Mouse (Mus musculus) v-Abl transformed pro-B cells (cell line): Measurements from ENCODE around the gene Tmem222.

ENCODE experiments used
- in situ Hi-C, 2 experiments: fragments of 400-800 bp; cut with MboI; formaldehyde crosslinking; loops; one replicate each; pipeline ENCODE4 v1.15.1; 2025; ENCODE audit not compliant: unreplicated experiment in 2 of 2

The Tmem222 gene

GRCm38 (mm10) chr4:133277104-133278026 is at the start of gene Tmem222:
Gene Tmem222, minus strand, starts transcription at chr4:133277792.
- in situ Hi-C loops, result no loop called here

- in situ Hi-C loops, result loop anchor here in 1 of 2 experiments (25.0 kb wide), 1 partner anchor 518 kb away; no protein-coding TSS in a partner anchor
Observed at GRCm38 (mm10) chr4:133319667-133320066, 42.1 kb upstream of the Tmem222 start.

GRCm38 (mm10) chr4:133315991-133316390 is 38.4 kb upstream of the Tmem222 start:
- in situ Hi-C loops, result loop anchor here in 1 of 2 experiments (25.0 kb wide), 1 partner anchor 521 kb away; no protein-coding TSS in a partner anchor

DNA sequence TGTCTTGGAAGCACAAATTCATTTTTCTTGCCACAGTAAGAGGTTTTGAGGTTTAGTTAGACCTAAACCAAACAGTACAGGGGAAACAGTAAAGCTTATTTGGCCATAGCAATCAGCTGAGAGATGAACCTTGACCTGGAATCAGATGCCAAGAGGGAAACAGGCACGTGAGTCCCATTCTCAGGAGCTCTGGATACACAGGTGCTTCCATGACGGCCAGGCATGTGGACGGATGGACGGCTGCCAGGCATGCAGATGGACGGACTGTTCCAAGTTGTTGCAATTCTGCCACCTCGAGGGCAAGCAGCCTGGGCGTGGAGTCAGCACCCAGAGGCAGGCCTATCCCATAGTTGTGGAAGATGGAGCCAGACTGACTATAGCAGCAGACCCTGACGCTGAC is 37.3 kb upstream of the Tmem222 start:
- in situ Hi-C loops, result loop anchor here in 1 of 2 experiments (25.0 kb wide), 1 partner anchor 522 kb away; no protein-coding TSS in a partner anchor

DNA sequence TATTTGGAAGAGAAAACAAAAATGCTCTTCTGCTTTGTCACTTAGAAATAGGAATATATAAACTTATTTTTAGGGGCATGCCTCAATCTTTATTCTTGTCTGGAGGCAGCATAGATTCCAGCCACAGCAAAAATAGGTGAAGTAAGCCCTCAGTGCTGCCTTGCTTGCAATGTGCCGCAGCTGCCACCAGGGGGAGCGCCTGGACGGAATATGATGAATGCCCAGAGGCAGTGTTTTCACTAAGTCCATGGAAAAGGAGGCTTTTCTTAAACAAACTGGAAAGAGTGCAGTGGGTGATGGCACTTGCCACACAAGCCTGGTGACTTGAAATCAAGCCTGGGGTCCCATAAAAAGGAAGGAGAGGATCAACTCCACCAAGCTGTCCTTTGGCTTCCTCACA is 32.4 kb upstream of the Tmem222 start:
- in situ Hi-C loops, result loop anchor here (5.0 to 25.0 kb wide), 5 partner anchors 37 to 527 kb away; no protein-coding TSS in a partner anchor

GRCm38 (mm10) chr4:133307331-133307730 is 29.7 kb upstream of the Tmem222 start:
- in situ Hi-C loops, result loop anchor here (5.0 to 25.0 kb wide), 5 partner anchors 40 to 530 kb away; no protein-coding TSS in a partner anchor

GRCm38 (mm10) chr4:133305825-133306224 is 28.2 kb upstream of the Tmem222 start:
- in situ Hi-C loops, result loop anchor here (5.0 to 25.0 kb wide), 5 partner anchors 41 to 531 kb away; no protein-coding TSS in a partner anchor

DNA sequence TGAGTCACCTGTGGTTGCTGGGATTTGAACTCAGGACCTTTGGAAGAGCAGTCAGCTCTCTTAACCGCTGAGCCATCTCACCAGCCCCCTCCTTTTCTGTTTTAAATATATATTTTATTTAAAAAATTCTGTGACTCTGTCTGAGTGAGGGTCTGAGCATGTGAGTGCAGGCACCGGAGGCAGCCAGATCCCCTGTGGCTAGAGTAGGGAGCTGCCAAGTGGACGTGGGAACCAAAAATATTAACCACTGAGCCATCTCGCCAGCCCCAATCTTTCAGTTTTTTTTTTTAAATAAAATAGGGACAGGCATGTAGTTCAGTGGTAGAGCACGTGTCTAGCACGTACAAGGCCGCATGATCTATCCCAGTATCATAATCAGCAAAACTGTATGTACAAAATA is 27.2 kb upstream of the Tmem222 start:
- in situ Hi-C loops, result loop anchor here (5.0 to 25.0 kb wide), 9 partner anchors 43 to 533 kb away; no protein-coding TSS in a partner anchor

DNA sequence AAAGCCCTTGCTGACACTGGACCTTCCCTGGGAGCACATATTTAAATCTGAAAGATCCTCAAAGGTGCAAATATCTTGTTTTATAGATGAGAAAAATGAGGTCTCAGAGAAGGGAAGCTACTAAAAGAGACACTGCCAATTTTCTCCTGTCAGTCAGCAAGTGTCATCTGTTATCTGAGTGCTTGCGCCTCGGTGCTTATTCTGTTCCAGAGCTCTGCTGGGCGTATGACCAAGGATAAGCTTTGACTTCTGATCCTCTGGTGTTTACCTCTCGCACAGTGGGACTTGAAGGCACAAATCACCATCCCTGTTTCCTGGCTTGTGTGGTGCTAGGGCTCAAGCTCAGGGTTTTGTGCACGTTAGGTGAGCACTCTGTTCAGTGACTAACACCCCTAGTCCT is 25.1 kb upstream of the Tmem222 start:
- in situ Hi-C loops, result loop anchor here (5.0 to 25.0 kb wide), 6 partner anchors 85 to 535 kb away; no protein-coding TSS in a partner anchor

- in situ Hi-C loops, result loop anchor here (5.0 to 25.0 kb wide), 6 partner anchors 85 to 535 kb away; no protein-coding TSS in a partner anchor
Observed at GRCm38 (mm10) chr4:133301802-133302201, 24.2 kb upstream of the Tmem222 start.

GRCm38 (mm10) chr4:133300421-133300820 is 22.8 kb upstream of the Tmem222 start:
- in situ Hi-C loops, result loop anchor here (5.0 to 25.0 kb wide), 6 partner anchors 83 to 537 kb away; no protein-coding TSS in a partner anchor

GRCm38 (mm10) chr4:133299701-133300100 is 22.1 kb upstream of the Tmem222 start:
- in situ Hi-C loops, result loop anchor here (5.0 to 25.0 kb wide), 6 partner anchors 82 to 538 kb away; no protein-coding TSS in a partner anchor

- in situ Hi-C loops, result loop anchor here in 1 of 2 experiments (5.0 kb wide), 1 partner anchor 81 kb away; no protein-coding TSS in a partner anchor
Observed at GRCm38 (mm10) chr4:133298516-133299365, 21.1 kb upstream of the Tmem222 start.

DNA sequence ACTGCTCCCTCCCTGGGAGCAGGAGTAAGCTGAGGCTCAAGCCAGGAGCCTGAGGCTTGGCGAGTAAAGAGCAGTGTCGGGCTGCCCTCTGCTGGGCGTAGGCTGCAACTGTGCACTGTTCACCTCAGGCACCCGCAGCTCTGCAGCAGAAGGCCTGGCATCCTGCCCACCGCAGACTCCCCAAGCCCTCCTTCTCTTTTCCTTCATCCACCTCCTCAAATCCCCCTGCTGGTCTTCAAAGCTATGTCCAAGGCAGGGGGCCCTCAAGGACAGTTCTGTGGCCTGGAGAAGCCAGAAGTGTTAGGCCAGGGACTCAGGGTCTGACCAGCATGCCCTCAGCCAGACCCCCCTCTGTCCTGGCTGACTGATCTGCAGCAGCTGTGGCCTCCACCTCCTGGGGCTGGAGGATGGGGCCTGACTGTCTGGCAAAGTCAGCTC is 20.2 kb upstream of the Tmem222 start:
- in situ Hi-C loops, result loop anchor here in 1 of 2 experiments (5.0 kb wide), 1 partner anchor 81 kb away; no protein-coding TSS in a partner anchor

GRCm38 (mm10) chr4:133297360-133297759 is 19.8 kb upstream of the Tmem222 start:
- in situ Hi-C loops, result loop anchor here in 1 of 2 experiments (5.0 kb wide), 1 partner anchor 80 kb away; no protein-coding TSS in a partner anchor

DNA sequence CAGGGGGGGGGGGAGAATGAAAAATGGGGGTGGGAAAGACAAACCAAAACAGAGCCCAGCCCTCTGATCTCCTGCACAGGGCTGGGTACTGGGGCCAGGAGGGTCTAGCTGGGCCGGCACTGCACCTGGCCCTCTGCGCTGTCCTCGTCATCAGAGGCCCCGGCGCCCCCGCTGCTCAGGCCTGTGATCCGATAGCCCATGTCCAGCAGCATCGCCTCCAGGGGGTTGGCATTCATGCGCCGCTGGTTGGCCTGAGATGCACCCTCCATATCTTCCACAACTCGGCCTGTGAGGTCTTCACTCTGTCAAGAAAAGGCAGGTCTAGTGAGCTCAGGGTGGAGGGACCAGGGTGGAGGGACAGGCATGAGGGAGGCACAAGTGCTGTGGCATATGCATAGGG is 16.5 kb upstream of the Tmem222 start:
- in situ Hi-C loops, result no loop called here

GRCm38 (mm10) chr4:133292901-133293843 is 15.6 kb upstream of the Tmem222 start:
- in situ Hi-C loops, result no loop called here

- in situ Hi-C loops, result no loop called here
Observed at GRCm38 (mm10) chr4:133292405-133292804, 14.8 kb upstream of the Tmem222 start.

DNA sequence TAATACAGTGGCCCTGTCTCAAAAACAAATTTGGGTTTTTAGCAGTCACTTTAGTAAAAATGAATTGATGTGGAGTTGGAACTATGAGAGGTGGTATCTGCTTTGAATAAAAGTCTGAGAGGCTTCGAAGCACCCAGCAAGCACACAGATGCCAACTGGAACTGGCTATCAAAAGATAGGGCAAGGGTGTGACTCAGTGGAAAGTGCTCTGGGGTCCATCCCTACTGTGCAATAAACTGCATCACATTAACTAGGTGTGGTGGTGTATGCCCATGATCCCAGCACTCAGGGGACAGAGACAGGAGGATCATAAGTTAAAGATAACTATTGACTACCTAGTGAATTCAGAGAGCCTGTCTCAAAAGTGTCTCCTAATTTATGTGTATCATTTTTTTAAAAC is 13.7 kb upstream of the Tmem222 start:
- in situ Hi-C loops, result no loop called here
